Mouse (Mus musculus) embryonic fibroblast, embryonic 13.5 days (primary cell): ENCODE data around the gene Napsa.

ENCODE experiments used
- CTCF ChIP-seq: IDR thresholded peaks from 2 replicates; pipeline ENCODE4 v1.5.1; 2011; ENCODE audit warnings: mild to moderate bottlenecking, control low read depth, low read length, moderate library complexity, borderline replicate concordance; ENCODE audit not compliant: insufficient read depth
- POLR2A ChIP-seq: IDR thresholded peaks from 2 replicates; pipeline ENCODE4 v1.6.1; 2011; ENCODE audit warnings: low read depth, mild to moderate bottlenecking, control low read depth, low read length, moderate library complexity

- TF ChIP-seq POLR2A (no peak), CTCF (no peak)
Measured at GRCm38 (mm10) chr7:44529518-44529917, 42.7 kb upstream of the Napsa start.
